Mouse (Mus musculus): Measurements from ENCODE around the gene Tomm6. TPM values are rescaled to one million over a fixed set of nuclear protein-coding genes. Genes with fewer than 3 reads are reported as not detected.
A peak's percentile ranks its signal among the peaks of the same experiment; 100 is the strongest.
"Not testable (repeated sequence)": the region's sequence is repeated elsewhere in the genome, so short reads cannot be mapped to it uniquely, and the experiment has no call there.

Tomm6 gene
- polyA plus RNA-seq, 3 experiments from 2014 or later: 299 to 411 (median 338) TPM

- peak; percentile 98 for ATAC-seq
Measured at GRCm38 (mm10) chr17:47694503-47695336, 6.5 kb upstream of the Tomm6 start, which contains the start of gene Prickle4. Prickle4 (minus strand) TSS chr17:47694736.

- ATAC-seq: no peak
Measured at GRCm38 (mm10) chr17:47694442-47694502, 6.1 kb upstream of the Tomm6 start, which contains the start of gene Gm21981. Gm21981 (minus strand) TSS chr17:47694455.

DNA sequence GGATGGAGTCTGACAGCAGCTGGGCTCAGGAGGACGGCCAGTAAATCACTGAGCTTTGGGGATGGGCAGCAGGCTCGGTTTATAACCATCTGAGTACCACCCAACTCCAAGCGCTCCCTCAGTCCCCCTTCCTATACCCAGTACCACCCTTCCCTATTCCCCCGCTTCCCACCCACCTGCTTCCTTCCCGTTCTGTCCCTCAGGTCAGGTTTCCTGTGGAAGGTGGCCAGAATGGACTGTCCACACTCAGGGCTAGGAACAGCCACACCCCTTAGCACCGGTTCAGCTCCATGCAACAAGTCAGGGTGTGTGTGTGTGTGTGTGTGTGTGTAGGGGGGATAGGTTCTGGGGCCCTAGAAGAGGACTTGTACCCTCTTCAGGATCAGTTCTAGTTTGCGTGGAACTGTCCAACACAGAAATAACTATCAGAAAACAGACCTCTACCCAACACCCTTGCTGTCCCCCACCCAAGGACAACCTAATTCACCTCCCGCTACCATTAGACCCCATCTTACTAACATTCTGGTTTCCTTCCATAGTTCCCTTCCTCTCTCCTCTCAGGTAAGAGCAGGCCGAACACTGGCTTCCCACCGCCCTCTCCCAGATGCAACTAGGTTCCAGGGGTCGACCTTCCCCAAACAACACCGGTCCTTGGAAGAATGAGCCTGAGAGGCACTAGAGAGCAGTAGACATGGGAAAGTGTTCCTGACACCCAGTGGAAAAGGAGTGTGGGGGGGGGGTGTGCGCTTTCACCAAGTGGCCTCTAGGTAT lies 5.7 kb upstream of the Tomm6 start:
- no peak for ATAC-seq

DNA sequence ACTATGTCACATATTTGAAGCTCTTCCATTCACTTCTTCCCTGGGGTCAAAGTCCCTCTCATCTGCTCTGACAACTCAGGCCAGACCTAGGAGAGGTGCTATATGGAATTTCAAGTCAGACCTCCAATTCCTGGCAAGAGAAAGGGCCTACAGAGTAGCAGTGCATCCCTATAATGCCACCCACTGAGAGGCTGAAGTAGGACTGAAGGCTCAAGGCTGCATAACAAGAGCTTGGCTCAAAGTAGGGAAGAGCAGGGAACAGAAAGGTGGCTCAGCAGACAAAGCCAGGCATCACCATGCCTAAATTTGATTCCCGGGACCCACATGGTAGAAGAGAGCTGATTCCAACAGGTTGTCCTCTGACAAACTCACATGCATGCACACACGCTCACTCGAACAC lies 3.5 kb upstream of the Tomm6 start:
- ATAC-seq: no peak

GRCm38 (mm10) chr17:47689894-47690293 lies 1.7 kb upstream of the Tomm6 start:
- no peak for ATAC-seq

DNA sequence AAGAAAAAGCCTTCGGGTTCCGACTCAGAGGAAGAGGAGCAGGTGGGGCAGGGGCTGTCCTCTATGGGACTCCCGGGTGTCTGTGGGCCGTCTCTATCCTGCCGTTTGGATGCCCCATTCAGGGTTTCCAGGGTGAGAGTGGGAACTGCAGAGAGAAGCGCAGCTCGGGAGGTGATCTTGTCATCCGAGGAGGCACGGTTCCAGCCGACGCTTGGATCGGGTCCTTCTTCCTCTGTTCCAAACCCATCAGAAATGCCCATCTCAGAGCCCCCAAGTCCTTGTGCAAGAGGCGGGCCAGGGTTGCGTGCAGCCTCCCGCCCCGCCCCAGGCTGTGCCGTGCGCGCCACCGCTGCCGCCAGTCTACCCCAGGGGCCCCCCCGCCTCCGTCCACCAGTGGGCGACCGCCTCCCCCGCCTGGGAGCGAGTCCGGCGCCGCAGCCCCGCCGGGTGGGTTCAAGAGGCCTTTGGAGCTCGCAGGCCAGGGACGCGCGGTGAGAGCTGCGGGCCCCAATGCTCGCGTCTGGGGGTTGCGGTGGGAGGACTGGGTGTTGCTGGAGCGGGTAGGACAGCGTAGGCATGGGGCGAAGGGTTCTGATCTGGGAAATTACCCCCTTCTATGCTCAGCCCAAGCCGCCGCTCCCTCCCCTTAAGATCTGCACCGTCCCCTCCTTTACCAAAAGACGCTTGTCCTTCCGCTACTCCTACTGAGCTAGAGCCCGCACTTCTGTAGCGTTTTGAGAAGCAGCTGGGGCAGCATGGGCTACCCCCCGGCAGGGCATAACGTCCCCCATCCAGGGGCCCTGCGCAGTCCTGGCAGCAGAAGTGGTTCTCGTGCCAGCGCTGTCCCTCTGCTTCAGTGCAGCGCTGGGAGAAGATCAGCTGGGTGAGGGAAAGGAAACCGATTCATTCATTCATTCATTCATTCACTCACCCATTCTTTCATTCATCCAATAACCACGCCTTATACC lies 706 bp upstream of the Tomm6 start, which contains the start of gene Frs3:
TSS of gene Frs3 (plus strand) at position 423 of the 968 bp plus-strand sequence.
- ATAC-seq: peak; percentile 16

DNA sequence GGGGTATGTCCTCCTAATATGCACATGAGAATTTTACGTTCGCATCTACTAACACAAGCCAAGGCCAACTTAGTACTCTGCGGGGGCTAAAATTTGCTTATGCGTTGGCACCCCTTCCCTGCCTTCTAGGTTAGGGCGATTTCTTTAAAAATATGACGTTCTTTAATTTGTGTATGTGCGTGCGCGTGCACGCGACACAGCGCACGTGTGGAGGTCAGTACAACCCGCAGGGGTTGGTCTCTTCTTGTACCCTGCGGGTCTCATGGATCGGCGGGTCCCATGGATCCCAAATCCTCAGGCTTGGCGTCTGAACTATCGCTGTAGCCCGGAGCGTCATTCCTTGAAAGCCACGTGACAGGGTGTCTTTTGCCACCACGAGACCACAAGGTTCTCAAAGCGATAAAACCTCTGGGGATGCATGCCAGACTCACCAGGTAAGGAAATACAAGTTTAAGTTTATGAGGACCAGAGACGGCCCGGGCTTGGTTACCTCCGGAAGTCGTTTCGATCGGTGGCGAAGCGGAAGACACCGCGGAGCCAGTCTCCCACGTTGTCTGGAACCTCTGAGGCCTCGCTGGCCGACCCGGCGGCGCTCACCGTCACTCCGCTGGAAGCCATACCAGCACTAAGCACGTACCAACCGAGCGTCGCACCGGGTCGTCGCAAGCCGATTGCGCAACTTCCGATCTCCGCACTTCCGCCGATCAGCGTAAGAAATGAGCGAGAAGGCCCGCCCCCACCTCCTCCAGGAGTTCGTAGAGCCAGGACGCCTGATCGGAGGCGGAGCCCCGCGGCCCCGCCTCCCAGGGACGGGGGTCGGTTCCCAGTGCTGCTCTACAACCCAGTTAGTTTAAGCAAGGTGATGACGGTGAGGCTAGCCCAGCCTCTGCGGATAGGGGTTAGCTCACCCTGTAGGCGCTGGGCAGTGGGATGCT lies 510 bp downstream of the Tomm6 start:
- ATAC-seq: peak; percentile 94

DNA sequence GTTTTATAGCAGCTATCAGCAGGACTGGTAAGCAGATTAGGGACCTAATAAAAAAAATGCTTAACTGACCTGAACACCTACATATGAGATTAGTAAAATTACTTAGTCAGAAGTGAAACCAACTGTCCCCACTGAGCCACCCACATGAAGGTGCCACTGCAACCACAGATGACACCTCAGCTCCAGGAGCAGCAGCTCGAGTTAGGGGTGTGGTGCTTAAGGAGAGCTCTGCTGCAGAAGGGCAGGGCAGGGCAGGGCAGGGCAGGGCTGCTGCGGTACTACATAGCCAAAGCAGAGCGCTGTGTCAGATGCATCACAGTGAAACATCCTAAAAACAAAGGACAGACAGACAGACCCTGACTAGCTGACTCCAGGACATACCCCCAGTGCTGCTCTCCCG lies 5.3 kb downstream of the Tomm6 start:
- ATAC-seq: no peak

DNA sequence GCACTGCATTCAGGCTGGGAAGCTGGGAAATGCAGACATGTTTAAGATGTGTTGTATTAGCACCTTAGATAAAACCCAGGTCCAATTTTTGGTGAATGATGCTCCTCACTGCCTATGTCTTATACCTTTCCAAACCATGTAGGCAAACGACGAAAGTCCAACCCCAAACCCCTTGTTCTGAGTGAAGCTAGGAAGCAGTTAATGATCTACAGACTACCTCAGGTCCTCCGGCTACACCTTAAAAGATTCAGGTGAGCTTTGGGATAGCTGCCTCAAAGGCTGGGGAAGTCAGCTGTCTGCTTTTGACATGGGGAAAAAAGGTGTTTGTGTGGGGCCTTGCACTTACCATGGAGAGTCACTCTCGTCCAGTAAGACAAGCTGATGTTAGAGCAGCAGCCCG lies 9.5 kb downstream of the Tomm6 start:
- ATAC-seq: no peak

DNA sequence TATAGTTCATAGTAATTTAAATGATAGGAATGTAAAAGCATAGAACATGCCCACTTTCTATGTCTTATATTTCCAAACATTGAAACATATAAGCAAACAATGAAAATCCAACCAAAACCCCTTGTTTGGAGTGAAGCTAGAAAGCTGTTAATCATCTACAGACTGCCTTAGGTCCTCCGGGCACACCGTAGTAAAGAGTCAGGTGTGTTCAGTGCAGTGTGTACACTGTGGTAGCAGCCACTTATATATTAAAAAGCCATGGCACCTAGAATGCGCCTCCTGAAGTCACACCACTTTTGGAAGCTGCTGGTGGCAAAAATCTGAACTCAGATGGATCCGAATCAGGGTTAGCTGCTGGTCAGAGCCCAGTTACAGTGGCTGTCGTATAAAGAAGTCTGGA lies 9.9 kb downstream of the Tomm6 start:
- ATAC-seq: no peak

- ATAC-seq: no peak
Measured at GRCm38 (mm10) chr17:47676581-47676980, 11.6 kb downstream of the Tomm6 start.

DNA sequence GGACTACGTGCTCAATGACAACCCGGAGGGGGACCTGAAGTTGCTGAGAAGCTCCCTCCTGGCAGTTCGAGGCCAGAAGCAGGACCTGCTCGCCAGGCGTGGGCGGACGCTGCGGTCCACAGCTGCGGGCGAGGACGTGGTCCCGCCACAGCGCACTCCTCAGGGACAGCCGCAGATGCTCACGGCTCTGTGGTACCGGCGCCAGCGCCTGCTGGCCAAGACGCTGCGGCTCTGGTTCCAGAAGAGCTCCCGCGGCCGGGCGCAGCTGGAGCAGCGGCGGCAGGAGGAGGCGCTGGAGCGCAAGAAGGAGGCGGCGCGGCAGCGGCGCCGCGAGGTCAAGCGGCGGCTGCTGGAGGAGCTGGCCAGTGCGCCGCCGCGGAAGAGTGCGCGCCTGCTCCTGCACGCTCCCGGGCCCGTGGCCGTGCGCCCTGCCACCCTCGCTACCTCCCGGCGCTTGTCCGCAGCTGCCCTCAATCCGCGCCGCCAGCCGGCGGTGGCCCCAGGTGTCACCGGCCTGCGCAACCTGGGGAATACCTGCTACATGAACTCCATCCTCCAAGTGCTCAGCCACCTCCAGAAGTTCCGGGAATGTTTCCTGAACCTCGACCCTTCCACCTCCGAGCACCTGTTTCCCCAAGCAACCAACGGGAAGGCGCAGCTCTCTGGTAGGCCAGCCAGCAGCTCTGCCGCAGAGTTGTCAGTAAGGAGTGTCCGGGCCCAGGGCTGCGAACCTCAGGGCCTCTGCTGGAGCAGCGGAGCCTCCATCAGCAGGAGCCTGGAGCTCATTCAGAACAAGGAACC lies 15.7 kb downstream of the Tomm6 start:
- ATAC-seq: no peak

DNA sequence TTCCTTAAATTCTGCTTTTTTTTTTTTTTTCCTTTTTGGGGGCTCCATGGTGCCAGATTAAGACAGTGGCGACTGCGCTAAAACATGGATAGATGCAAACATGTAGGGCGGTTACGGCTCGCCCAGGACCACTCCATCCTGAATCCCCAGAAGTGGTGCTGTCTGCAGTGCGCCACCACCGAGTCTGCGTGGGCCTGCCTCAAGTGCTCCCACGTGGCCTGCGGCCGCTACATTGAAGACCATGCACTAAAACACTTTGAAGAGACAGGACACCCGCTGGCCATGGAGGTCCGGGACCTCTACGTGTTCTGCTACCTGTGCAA lies 16.2 kb downstream of the Tomm6 start:
- no peak for ATAC-seq

DNA sequence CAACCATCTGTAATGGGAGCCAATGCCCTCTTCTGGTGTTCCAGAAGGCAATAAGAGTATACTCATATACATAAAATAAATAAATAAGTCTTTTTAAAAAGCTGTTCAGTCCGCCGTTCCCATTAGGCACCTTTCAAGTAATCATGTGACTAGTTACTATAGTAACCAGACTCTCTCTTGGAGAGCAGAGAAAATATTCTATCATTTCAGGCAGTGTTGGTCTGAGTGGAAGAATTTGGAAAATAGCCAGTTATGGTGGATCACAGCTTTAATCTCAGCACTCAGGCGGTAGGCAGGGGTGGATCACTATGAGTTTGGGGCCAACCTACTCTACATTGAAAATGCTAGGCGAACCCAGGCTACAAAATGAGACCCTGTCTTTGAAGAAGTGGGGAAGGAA lies 19.0 kb downstream of the Tomm6 start:
- no peak for ATAC-seq

DNA sequence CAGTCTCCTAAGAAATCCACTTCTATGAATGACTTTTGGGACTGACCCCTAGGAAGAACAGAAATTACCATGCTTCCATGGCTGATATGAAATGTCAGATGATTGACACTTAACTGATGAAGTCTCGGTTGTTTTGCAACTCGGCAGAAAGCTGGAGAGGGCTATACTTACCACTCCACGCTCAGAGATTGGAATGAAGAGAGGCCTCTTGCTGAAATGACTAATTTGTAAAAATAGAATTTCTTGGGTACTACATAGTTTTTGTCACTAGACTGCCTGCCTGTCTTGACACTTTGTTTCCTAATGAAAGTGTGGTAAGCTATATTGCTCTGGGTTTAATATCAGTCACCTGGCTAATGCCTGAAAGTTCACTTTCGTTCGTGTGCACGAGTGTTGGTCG lies 23.7 kb downstream of the Tomm6 start:
- no peak for ATAC-seq

DNA sequence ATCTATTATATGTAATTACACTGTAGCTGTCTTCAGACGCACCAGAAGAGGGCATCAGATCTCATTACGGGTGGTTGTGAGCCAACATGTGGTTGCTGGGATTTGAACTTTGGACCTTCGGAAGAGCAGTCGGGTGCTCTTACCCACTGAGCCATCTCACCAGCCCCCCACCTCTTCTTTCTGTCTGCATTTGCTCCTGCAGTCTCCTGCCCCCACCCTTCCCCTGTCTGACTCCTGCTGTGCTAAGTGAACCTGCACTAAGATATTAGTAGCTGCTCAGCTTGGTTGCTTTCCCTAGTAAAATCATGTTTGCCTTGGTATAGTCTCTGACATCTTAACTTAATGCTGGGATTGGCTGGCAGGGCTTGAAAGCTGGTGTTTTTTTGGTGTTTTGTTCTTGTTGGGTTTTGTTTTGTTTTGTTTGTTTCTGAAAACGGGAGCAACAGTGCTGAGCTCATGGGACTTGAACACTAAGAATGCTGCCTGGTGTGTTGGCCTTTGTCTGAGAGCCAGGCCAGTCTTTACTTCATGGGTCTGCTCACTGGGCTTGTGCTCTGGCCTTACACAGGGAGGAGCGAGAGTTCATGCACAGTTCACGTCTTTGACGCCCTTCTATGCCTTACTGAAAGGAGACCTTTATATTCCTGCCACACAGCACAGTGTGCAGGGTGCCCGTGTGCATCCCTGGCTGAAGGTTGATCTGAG lies 25.0 kb downstream of the Tomm6 start:
- no peak for ATAC-seq

DNA sequence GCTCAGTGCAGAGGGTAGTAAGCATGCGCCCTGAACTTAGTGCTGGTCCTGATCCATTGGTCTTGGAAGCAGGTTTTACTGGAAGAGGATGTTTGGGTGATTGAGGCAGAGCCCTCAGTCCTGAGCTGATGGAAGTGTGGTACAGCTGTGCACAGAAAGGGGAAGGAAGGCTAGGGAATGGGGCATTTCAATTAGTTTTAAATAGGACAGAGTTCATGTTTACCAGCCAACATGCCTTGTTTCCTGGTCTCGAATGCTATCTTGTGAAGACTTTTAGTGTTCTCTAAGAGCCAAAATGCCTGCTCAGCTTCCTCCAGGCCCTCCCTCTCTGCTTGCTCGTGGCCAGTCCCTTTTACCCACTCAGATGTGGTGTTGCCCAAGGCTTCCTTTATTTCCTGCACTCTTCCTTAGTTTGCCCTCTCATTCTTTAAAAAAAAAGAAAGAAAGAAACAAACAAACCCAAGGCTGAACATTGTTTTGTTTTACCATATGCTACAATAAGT lies 29.4 kb downstream of the Tomm6 start:
- ATAC-seq: no peak

DNA sequence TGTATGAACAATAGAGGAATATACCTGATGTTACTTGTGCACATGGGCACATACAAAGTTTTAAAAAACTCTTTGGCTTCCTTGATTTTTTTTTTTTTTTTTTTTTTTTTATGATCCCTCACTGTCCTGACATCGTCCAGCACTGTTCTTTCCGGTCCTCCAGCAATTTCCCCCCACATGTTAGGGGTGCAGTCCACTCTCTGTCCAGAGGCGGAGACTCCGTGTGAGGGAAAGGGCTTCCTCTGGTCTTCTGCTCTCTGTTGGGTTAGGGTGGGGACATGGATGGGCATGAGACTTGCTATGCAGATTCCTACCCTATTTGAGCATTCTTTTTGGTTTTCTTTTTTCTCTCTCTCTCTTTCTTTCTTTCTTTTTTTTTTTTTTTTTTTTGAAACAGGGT lies 30.3 kb downstream of the Tomm6 start:
- no peak for ATAC-seq

DNA sequence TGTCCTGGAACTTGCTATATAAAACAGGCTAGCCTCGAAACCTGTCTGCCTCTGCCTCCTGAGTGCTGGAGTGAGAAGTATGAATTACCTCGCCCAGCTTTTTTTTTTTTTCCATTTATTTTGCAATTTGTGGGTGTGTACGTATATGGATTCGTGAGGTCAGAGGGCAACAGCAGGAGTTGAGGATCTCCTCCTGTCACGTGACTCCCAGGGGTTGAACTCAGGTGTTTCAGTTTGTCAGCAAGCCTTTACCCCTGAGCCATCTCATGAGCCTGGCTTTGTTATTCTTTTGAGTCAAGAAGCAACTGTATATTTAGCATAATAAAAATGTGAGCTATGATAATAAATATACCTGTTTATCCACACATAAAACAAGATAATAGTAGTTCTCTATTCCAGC lies 32.5 kb downstream of the Tomm6 start:
- ATAC-seq: no peak

DNA sequence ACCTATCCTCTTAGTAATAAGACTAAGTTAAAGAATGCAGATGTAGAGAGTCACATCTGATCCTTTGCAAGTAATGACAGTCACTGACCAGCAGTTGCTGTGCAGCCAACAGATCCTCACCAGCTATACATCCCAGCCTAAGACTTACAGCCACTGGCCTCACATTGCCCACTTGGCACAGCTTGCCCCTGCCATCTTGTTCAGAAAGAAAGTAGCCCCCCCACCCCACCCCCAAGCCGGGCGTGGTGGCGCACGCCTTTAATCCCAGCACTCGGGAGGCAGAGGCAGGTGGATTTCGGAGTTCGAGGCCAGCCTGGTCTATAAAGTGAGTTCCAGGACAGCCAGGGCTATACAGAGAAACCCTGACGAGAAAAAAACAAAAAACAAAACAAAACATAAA lies 33.8 kb downstream of the Tomm6 start:
- not testable (repeated sequence) for ATAC-seq

DNA sequence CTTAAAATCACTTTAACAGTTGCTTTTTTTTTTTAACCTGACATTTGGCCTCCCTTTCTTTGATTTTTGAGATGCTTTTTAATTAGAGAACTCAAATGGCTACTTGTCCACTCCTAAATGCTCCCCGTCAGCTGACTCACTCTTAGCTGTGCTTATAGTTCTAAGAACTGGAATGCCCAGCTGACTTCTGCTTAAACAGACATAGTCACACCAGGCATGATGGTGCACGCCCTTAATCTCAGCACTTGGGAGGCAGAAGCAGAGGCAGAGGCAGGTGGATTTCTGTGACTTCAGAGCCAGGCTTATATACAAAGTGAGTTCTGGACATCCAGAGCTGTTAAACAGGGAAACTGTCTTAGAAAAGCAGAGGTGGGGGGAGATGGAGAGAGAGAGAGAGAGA lies 36.2 kb downstream of the Tomm6 start:
- ATAC-seq: no peak
